Mouse (Mus musculus): ENCODE data around the gene Bap1. TPM values are rescaled to one million over a fixed set of nuclear protein-coding genes. Genes with fewer than 3 reads are reported as not detected.

Bap1 gene
- polyA plus RNA-seq (2015; fragmentation: Nextera tagmentation; extraction: Ambion mirVana), result 38.1 and 38.7 TPM in 2 replicates

DNA sequence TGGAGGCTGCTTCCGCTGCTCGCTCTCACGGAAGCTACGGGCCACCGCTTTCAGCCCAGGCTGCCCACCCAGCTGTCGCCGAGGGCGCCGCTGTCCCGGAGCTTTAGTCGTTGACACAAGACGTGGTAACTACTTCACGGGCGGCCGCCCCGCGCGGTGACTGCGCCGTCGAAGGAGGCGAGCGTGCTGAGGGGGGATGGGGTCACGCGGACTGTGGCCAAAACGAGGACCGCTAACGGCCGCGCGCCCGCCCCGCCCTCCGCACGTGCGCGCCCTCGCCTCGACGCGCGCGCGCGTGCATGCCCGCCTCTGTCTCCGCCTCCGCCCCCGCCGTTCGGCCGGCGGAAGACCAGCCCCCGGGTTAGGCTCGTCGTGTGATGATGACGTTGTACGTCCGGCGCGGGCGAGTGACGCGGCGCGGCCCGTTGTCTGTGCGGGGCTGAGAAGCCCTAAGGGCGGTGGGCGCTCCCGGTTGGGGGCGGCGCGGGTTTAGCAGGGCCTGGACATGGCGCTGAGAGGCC lies at the start of gene Bap1, which contains the start of gene Phf7:
TSS of gene Bap1 (plus strand) at position 367 of the 521 bp plus-strand sequence.
TSS of gene Phf7 (minus strand) at position 234 of the 521 bp plus-strand sequence.
- TF ChIP-seq CTCF (IDR thresholded peaks at IDR 0.05) (peak; percentile 30), EP300 (IDR thresholded peaks at IDR 0.05) (no peak)
- Histone ChIP-seq H3K4me1 (ENCODE audit: insufficient read depth, low read depth, low read length) (0 out of 2 replicates have a peak, but pooled peaks cover 4% of the 10 kb centered on the region), H3K4me3 (ENCODE audit: low read depth, low read length) (peak within 1 kb of the TSS; percentile 99), H3K27ac (ENCODE audit: low read length) (peak within 1 kb of the TSS; percentile 96), H3K27me3 (replicated peaks; ENCODE audit: insufficient read depth, low read length) (no peaks in the 10 kb centered on the region), H3K36me3 (ENCODE audit: insufficient read depth, low read length) (peaks cover 22% of the 10 kb centered on the region; the same call in 1 of the 2 replicates), H3K4me2 (replicated peaks; ENCODE audit: low read depth, low read length) (peak within 1 kb of the TSS; percentile 89), H3K9ac (replicated peaks; ENCODE audit: low read depth) (peak within 1 kb of the TSS; percentile 98), H3K9me3 (ENCODE audit: low read length) (no peaks in the 10 kb centered on the region)
- peak; percentile 96 for DNase-seq (ENCODE audit: low spot score)
- ATAC-seq, result peak; percentile 92
- under 1% methylated on average over 59 of the region's 75 CpGs for WGBS

DNA sequence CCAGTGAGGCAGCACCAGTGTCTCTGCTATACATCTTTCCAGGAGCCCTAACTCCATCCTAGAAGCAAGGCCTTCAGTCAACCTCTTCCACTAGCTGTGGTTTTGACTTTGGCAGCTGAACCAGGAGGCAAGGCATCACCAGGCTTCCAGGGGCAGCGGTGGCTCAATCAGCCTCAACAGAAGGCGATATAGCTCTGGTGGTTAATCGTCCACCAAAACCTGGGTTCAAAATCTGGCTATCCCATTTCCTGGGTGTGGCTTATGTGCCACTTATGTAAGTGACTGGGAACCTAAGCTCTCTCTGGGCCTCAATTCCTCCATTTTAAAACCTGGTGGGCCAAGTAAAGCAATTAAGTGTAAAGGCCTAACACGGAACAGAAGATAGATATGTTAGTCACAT lies 46.4 kb upstream of the Bap1 start:
- DNase-seq (ENCODE audit: low spot score) (no peak), ATAC-seq (no peak)
- Histone ChIP-seq H3K4me3 (ENCODE audit: low read depth, low read length) (peak overlapping the region; percentile 77), H3K9ac (replicated peaks; ENCODE audit: low read depth) (0 out of 2 replicates have a peak overlapping the region, but pooled peaks have one; percentile 93), H3K9me3 (ENCODE audit: low read length) (no peaks in the 10 kb centered on the region), H3K4me2 (replicated peaks; ENCODE audit: low read depth, low read length) (peak overlapping the region; percentile 72), H3K4me1 (ENCODE audit: insufficient read depth, low read depth, low read length) (peaks cover 11% of the 10 kb centered on the region; the same call in 1 of the 2 replicates), H3K27me3 (replicated peaks; ENCODE audit: insufficient read depth, low read length) (no peaks in the 10 kb centered on the region), H3K27ac (ENCODE audit: low read length) (peak overlapping the region; percentile 94), H3K36me3 (ENCODE audit: insufficient read depth, low read length) (peaks cover 15% of the 10 kb centered on the region; the same call in 1 of the 2 replicates)
- WGBS, result 55% methylated on average over 4 of the region's 4 CpGs
- no peak for TF ChIP-seq EP300 (IDR thresholded peaks at IDR 0.05)
- TF ChIP-seq CTCF (IDR thresholded peaks at IDR 0.05), result no peak

DNA sequence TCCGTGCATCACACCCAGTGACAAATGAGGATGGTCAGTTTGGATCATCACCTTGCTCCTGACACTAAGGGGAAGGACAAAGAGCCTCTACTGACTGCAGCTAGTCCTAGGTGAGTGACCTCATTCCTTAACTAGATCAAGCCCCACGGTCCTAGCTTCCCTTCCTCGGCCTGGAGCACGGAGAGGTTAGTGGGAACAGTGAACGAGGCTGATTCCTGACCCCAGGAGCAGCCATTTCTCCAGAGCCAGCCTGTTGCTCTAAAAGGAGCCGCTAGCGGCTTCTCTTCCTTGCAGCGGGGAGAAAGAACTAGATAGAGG lies 46.0 kb upstream of the Bap1 start:
- ATAC-seq (peak; percentile 11), DNase-seq (ENCODE audit: low spot score) (peak; percentile 45)
- H3K36me3 ChIP-seq (ENCODE audit: insufficient read depth, low read length), result peaks cover 15% of the 10 kb centered on the region; the same call in 1 of the 2 replicates

DNA sequence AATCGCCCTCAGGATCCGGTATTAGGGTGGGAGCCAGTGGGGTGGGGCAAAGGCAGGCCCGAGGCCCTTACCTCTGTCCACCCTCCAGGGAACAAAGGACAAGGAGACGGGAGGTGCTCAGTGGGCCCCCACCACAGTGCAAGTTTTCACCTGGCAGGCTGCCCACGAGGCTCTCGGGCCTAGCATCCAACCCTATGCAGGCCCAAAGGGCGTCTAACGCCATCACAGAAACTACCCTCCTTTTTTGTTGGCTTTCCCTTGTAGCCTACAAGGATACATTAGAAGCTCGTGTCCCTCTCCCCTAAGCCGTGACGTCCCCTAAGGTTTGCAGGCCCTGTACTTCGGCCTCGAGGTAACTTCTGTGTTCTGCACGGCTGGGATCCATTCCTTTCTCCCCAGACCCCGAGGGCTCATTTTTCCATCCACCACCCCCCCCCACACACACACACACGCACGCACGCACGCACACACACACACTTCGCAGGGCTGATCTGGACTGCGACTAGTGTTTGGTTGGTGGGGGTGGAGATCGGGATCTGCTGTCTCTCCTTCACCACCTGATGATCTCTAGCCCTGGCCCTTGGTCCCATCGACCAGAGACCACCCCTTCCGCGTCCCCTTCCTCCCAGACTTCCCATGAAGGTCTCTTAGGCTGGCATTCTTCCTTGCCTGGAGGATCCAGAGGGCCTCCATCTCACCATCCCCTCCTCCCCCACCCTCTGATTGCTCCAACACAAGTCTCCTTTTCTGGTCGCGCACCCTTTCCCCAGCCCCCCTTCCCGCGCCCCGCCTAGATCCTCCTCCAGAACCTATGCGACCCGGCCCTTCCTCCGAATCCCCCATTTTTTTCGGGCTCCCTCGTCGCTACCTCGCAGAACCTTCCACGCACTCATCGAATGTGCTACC lies 45.4 kb upstream of the Bap1 start:
- Histone ChIP-seq H3K4me1 (ENCODE audit: insufficient read depth, low read depth, low read length) (peaks cover 5% of the 10 kb centered on the region; the same call in 1 of the 2 replicates), H3K9me3 (ENCODE audit: low read length) (no peaks in the 10 kb centered on the region), H3K9ac (replicated peaks; ENCODE audit: low read depth) (peak overlapping the region; percentile 93), H3K27ac (ENCODE audit: low read length) (peak overlapping the region; percentile 94), H3K4me3 (ENCODE audit: low read depth, low read length) (peak overlapping the region; percentile 77), H3K36me3 (ENCODE audit: insufficient read depth, low read length) (peaks cover 15% of the 10 kb centered on the region; the same call in 1 of the 2 replicates), H3K27me3 (replicated peaks; ENCODE audit: insufficient read depth, low read length) (no peaks in the 10 kb centered on the region), H3K4me2 (replicated peaks; ENCODE audit: low read depth, low read length) (peak overlapping the region; percentile 72)
- under 1% methylated on average over 39 of the region's 39 CpGs for WGBS
- peak; percentile 58 for ATAC-seq
- peak; percentile 65 for DNase-seq (ENCODE audit: low spot score)
- TF ChIP-seq CTCF (IDR thresholded peaks at IDR 0.05) (no peak), EP300 (IDR thresholded peaks at IDR 0.05) (no peak)

More for the DNA sequence above, 46.0 kb upstream of the Bap1 start:
- Histone ChIP-seq H3K4me2 (replicated peaks; ENCODE audit: low read depth, low read length) (peak overlapping the region; percentile 72), H3K9ac (replicated peaks; ENCODE audit: low read depth) (peak overlapping the region; percentile 93), H3K4me1 (ENCODE audit: insufficient read depth, low read depth, low read length) (peaks cover 8% of the 10 kb centered on the region; the same call in 1 of the 2 replicates), H3K27me3 (replicated peaks; ENCODE audit: insufficient read depth, low read length) (no peaks in the 10 kb centered on the region), H3K27ac (ENCODE audit: low read length) (peak overlapping the region; percentile 94), H3K4me3 (ENCODE audit: low read depth, low read length) (peak overlapping the region; percentile 77), H3K9me3 (ENCODE audit: low read length) (no peaks in the 10 kb centered on the region)
- WGBS, result 5% methylated on average over 8 of the region's 8 CpGs
- no peak for TF ChIP-seq EP300 (IDR thresholded peaks at IDR 0.05)
- TF ChIP-seq CTCF (IDR thresholded peaks at IDR 0.05), result no peak

DNA sequence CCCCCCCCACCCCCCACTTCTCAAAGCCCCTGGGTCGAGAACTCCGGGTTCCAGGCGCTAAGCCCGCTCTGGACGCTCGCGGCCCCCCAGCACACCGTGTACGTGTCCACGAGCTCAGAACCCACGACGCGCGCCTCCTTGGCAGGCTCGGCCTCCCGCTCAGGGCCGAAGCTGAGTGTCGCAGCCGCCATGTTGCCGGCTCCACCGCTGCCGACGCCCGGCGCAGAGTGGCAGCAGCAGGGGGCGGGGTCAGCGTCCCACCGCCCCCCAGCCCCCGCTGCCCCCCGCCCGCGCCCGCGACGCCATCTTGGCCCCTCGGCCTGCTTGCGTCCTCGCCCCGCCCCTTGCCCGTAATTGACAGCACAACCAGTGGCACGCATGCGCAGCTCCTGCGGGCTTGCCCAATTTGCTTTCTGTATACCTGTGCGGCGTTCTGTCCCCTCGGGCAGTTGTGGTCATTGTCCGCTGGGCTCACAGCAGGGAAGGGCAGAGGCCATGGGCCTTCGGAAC lies 44.7 kb upstream of the Bap1 start:
- DNase-seq (ENCODE audit: low spot score) (peak; percentile 99), ATAC-seq (peak; percentile 75)
- H3K9me3 ChIP-seq (ENCODE audit: low read length), result no peaks in the 10 kb centered on the region
- TF ChIP-seq EP300 (IDR thresholded peaks at IDR 0.05) (no peak), CTCF (IDR thresholded peaks at IDR 0.05) (no peak)
- peak overlapping the region; percentile 72 for H3K4me2 ChIP-seq (replicated peaks; ENCODE audit: low read depth, low read length)
- peak overlapping the region; percentile 93 for H3K9ac ChIP-seq (replicated peaks; ENCODE audit: low read depth)
- no peaks in the 10 kb centered on the region for H3K27me3 ChIP-seq (replicated peaks; ENCODE audit: insufficient read depth, low read length)
- H3K27ac ChIP-seq (ENCODE audit: low read length), result peak overlapping the region; percentile 94
- H3K36me3 ChIP-seq (ENCODE audit: insufficient read depth, low read length), result peaks cover 15% of the 10 kb centered on the region; the same call in 1 of the 2 replicates
- 2% methylated on average over 34 of the region's 48 CpGs for WGBS
- H3K4me1 ChIP-seq (ENCODE audit: insufficient read depth, low read depth, low read length), result peaks cover 5% of the 10 kb centered on the region; the same call in 1 of the 2 replicates
- H3K4me3 ChIP-seq (ENCODE audit: low read depth, low read length), result peak overlapping the region; percentile 77
